Mouse (Mus musculus) central nervous system, embryonic 18 days (tissue): ENCODE data around the gene Parp6. TPM values are rescaled to one million over a fixed set of nuclear protein-coding genes. Genes with fewer than 3 reads are reported as not detected.

Experiments used
- polyA plus RNA-seq: library from polyadenylated mRNA; depleted of rRNA; stranded (reverse); fragments of >200 nt; gene quantifications from 2 replicates; pipeline ENCODE4 v1.2.3, GENCODE M21; 2012; rRNA removed

Parp6 gene
- 207 and 208 TPM in 2 replicates for polyA plus RNA-seq

DNA sequence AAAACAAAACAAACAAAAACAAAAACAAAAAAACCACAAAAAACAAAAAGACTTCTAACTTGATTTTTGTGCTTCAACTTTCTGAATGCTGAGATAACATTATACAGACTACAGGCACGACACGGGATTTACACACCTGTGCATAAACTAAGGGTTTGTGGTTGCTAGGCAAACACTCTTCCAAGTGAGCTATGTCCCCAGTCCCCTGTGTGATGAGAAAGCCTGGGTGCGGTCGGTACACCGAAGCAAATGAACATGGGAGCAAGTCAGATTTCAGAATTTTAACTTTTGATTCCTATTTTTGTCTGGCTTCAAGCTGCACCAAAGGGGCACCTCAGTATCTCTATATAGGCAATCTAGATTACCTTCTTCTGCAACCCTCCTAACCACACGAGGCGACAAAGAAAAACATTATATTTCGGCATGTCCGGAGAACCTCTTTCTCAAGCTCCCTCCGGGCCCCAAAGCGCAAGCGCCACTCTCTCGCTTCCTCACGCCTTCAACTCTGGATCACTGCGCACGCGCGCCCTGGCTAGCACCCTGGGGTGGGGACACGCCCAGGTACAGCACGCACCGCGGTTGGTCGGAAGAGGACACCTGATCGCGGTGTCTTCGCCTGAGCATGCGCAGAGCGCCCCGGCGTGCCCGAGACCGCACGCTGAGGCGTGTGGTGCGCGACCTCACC, at the start of gene Parp6:
Gene Parp6 (plus strand): TSS at position 663 of the 685 bp plus-strand sequence.

DNA sequence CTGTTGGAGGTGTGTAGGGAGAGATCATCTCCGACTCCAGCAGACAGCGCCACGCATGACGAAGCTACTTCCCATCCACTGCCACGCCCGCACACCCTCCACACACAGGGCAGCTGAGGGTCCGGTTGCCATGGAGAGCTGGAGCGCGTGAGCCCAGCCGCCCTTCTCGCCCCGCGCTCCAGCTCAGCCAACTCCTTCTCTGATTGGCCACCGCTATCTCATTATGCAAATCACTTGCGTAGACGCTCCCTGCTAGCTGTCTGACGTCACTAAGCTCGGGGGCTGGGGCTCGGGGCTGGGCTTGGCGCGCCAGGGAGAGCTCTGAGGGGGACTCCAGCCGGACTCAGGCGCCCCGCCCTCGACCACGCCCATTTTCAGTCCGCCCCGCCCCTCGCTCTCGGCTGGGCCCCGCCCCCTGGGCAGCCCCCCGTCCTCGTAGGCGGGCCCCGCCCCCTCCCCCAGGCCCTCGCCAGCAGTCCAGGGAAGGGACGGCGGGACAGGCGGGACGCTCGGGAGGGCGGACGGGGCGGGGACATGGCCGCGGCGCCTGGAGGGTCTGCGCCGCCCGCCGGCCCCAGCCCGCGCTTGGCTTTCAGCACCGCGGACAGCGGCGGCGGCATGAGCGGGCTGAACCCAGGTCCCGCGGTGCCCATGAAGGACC, 39.1 kb upstream of the Parp6 start, which contains the start of gene Celf6:
Gene Celf6 (plus strand): TSS at position 74 of the 661 bp plus-strand sequence.

GRCm38 (mm10) chr9:59655958-59656634, 39.0 kb downstream of the Parp6 start, which contains the start of gene Pkm:
Gene Pkm, plus strand, starts transcription at chr9:59656368.

GRCm38 (mm10) chr9:59679678-59680533, 62.8 kb downstream of the Parp6 start, which contains the start of gene Gramd2:
Gene Gramd2, plus strand, starts transcription at chr9:59680144.

Other genes starting within 250 kb of the Parp6 start
- 58.7 and 59.7 TPM in 2 replicates for gene Arih1, start 130.7 kb upstream of the Parp6 start, polyA plus RNA-seq
- gene Hexa, start 77.7 kb upstream of the Parp6 start, polyA plus RNA-seq = 48.2 and 52.3 TPM in 2 replicates
- gene Tmem202, start 77.4 kb upstream of the Parp6 start, polyA plus RNA-seq = 0.61 and 0.99 TPM in 2 replicates
- 33.3 and 35.9 TPM in 2 replicates for gene Celf6, start 39.4 kb upstream of the Parp6 start, polyA plus RNA-seq
- 851 and 866 TPM in 2 replicates for gene Pkm, start 39.1 kb downstream of the Parp6 start, polyA plus RNA-seq
- gene Gramd2, start 62.9 kb downstream of the Parp6 start, polyA plus RNA-seq = 20.0 and 20.1 TPM in 2 replicates
- gene Senp8, start 133.4 kb downstream of the Parp6 start, polyA plus RNA-seq = 4.6 and 6.7 TPM in 2 replicates
- 25.4 and 26.2 TPM in 2 replicates for gene Myo9a, start 133.6 kb downstream of the Parp6 start, polyA plus RNA-seq